Mouse (Mus musculus) cerebellum, adult 11-12 months (tissue): ENCODE results near the gene Myom1.

Experiments
- DNase-seq: peaks from one replicate; pipeline ENCODE4 v3.0.0; 2022

Myom1 gene

GRCm38 (mm10) chr17:71145248-71145961, 143.0 kb downstream of the Myom1 start:
- DNase-seq, result no peak

DNA sequence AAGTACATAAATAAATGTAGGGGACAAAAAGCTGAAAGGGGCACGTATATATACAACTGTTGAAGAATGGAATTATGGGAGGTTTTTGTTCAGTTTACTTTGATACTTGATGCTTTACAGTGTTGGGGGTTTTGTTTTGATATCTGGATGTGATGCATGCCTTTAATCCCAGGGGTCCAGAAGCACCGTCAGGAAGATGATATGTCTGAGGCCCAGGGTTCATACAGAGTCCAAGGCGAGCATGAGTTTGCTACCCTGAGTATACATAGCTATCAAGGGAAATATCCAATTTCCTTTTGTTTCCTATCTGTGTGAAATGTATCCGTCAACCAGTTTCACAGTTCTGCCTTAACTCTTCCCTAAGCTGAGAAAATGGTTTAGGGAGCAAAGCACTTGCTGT, 150.9 kb downstream of the Myom1 start:
- DNase-seq, result no peak

DNA sequence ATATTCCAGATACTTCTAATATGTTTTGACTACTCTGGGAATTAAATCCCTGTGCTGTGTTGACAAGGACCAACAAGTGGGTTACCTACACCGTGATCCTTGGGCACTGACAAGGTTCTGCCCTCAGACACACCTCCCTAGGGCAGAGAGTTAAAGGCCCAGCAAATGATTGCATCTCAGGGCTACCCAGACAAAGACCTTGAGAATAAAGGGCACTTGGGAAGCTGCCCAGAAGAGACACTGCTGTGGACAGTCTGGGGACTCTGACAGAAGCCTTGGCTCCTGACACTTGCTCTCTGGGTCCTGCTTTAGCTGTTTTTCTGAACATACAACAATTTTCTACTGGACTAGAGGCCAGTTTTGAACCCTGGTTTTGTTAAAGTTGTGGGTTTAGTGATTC, 152.8 kb downstream of the Myom1 start:
- DNase-seq, result no peak

GRCm38 (mm10) chr17:71159152-71159567, 156.7 kb downstream of the Myom1 start:
- DNase-seq, result no peak

GRCm38 (mm10) chr17:71159720-71160119, 157.3 kb downstream of the Myom1 start:
- DNase-seq, result no peak

- DNase-seq, result no peak
Observed at GRCm38 (mm10) chr17:71160244-71160995, 158.0 kb downstream of the Myom1 start.

DNA sequence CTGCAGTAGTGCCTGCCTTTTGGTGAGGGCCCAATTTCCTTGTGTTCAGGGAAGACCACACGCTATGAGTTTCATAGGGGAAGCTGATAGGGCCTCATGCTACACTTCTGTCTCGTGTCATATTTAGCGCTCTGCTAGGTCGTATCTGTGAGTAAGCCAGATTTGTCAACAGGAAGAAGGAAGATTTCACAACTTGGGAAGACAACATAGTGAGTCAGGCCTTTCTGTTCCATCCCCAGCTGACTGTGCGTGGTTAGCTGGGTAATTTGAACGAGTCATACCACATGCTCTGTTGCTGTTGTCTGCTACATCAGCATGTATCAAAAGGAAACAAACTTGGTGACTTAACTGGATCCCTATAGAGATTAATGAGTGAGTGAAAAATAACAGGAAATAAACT, 162.6 kb downstream of the Myom1 start:
- no peak for DNase-seq

DNA sequence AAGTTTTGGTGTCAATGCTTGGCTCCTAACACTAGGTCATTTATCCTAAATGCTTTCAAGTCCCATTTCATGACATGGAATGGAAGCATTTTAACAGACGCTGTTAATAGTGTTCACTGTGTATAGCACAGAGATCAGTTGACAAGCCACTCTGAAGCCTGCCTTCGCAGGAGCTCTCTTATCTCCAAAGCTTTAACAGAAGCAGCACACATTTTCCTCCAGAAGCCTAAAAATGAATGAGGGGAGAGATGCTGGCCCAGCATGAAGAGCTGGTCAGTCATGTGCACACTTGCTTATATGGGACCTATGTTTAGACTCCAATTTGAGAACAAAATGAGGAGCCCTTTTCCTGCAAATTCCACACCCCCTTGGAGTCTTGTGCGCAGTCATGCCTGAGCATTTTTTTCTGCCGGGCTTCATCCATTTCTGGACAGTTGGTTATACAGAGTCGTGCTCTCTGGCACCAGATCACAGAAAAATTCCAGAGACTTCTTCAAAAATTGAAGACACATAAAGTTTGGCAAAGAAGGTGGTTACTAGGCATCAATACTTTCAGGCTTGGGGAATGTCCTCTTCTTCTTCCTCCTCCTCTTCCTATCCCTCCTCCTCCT, 165.9 kb downstream of the Myom1 start:
- DNase-seq, result no peak

- no peak for DNase-seq
Observed at GRCm38 (mm10) chr17:71168846-71169245, 166.4 kb downstream of the Myom1 start.

GRCm38 (mm10) chr17:71169639-71170038, 167.2 kb downstream of the Myom1 start:
- no peak for DNase-seq

DNA sequence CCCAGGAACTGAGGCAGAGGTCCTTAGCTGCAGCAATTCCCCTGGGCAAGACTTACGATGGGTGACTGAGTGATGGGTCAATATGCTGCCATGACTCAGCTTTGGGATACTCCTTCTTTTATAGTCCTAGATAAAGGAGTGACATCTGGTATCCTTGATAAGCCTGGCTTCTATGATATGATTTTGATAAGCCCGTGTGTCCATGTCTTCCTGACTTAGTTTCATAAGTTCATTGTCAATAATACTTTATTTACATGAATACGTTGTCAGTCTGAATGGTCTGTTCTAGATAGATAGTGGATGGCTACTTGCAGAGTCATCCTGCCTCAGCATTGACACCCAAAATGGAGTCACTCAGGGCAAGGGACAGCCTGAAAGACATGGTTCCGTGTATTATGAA, 168.7 kb downstream of the Myom1 start:
- DNase-seq, result no peak
